Mouse (Mus musculus) thymus, adult 2 months (tissue): ENCODE measurements at regions not wholly inside any gene's neighbourhood (a gene's known extent, or its start where the extent isn't known, plus 50 kb on each side); places are given as distances from the start of the nearest gene placed in this dataset.

Experiments used
- CTCF ChIP-seq: fragments of 200-500 bp; IDR thresholded peaks from 2 replicates; pipeline ENCODE4 v1.5.1; 2012; ENCODE audit warnings: mild to moderate bottlenecking, control low read depth, low read length, moderate library complexity, borderline replicate concordance; ENCODE audit not compliant: control insufficient read depth, poor library complexity, insufficient read depth; ENCODE audit errors: extremely low read depth
- POLR2A ChIP-seq: fragments of 200-500 bp; IDR thresholded peaks from 2 replicates; pipeline ENCODE4 v1.6.1; 2012; ENCODE audit warnings: mild to moderate bottlenecking, low read length, control low read depth, moderate library complexity; ENCODE audit not compliant: control insufficient read depth, poor library complexity, insufficient read depth; ENCODE audit errors: extremely low read depth

- no peak for TF ChIP-seq CTCF
- no peak for TF ChIP-seq POLR2A
These were observed 50.0 kb upstream of the Atp1b1 start for GRCm38 (mm10) chr1:164508106-164508505.
